Mouse (Mus musculus): ENCODE data around the gene Atrnl1. TPM values are rescaled to one million over a fixed set of nuclear protein-coding genes. Genes with fewer than 3 reads are reported as not detected.
A peak's percentile ranks its signal among the peaks of the same experiment; 100 is the strongest.

Atrnl1 gene
- polyA plus RNA-seq, 1 experiment from 2014 or later, result 9.8 TPM

- H3K9me3 ChIP-seq, result no peaks in the 10 kb centered on the region
- no peak overlapping the region for H3K27ac ChIP-seq
- no peak for ATAC-seq (replicated peaks)
- 84% methylated on average over 3 of the region's 3 CpGs for WGBS
- no peaks in the 10 kb centered on the region for H3K36me3 ChIP-seq (replicated peaks)
- H3K4me3 ChIP-seq, result no peak overlapping the region
- H3K27me3 ChIP-seq (replicated peaks), result no peaks in the 10 kb centered on the region
- no peaks in the 10 kb centered on the region for H3K4me1 ChIP-seq
- no peak overlapping the region for H3K9ac ChIP-seq
- no peak overlapping the region for H3K4me2 ChIP-seq
These were observed 192.6 kb downstream of the Atrnl1 start for GRCm38 (mm10) chr19:57803483-57803820.

- Histone ChIP-seq H3K4me3 (no peak overlapping the region), H3K27ac (no peak overlapping the region), H3K9me3 (no peaks in the 10 kb centered on the region), H3K9ac (no peak overlapping the region), H3K27me3 (replicated peaks) (no peaks in the 10 kb centered on the region), H3K4me2 (no peak overlapping the region), H3K4me1 (no peaks in the 10 kb centered on the region), H3K36me3 (replicated peaks) (no peaks in the 10 kb centered on the region)
- ATAC-seq (replicated peaks), result no peak
- WGBS, result 58% methylated on average over 2 of the region's 2 CpGs
These were observed 197.5 kb downstream of the Atrnl1 start for GRCm38 (mm10) chr19:57808363-57808762.

- no peak overlapping the region for H3K4me2 ChIP-seq
- no peak overlapping the region for H3K4me3 ChIP-seq
- no peaks in the 10 kb centered on the region for H3K9me3 ChIP-seq
- no peak overlapping the region for H3K27ac ChIP-seq
- H3K9ac ChIP-seq, result no peak overlapping the region
- ATAC-seq (replicated peaks), result no peak
- 0 out of 2 replicates have a peak, but pooled peaks cover 4% of the 10 kb centered on the region for H3K4me1 ChIP-seq
- 73% methylated on average over 6 of the region's 6 CpGs for WGBS
- no peaks in the 10 kb centered on the region for H3K27me3 ChIP-seq (replicated peaks)
- H3K36me3 ChIP-seq (replicated peaks), result no peaks in the 10 kb centered on the region
These were observed 203.5 kb downstream of the Atrnl1 start for GRCm38 (mm10) chr19:57814291-57814690.

GRCm38 (mm10) chr19:57816221-57816996 is 205.6 kb downstream of the Atrnl1 start:
- Histone ChIP-seq H3K9me3 (no peaks in the 10 kb centered on the region), H3K36me3 (replicated peaks) (no peaks in the 10 kb centered on the region), H3K4me1 (0 out of 2 replicates have a peak, but pooled peaks cover 4% of the 10 kb centered on the region), H3K4me2 (no peak overlapping the region), H3K9ac (no peak overlapping the region), H3K4me3 (no peak overlapping the region), H3K27ac (no peak overlapping the region), H3K27me3 (replicated peaks) (no peaks in the 10 kb centered on the region)
- peak; percentile 80 for ATAC-seq (replicated peaks)
- WGBS, result 81% methylated on average over 17 of the region's 17 CpGs

GRCm38 (mm10) chr19:57817736-57818135 is 206.9 kb downstream of the Atrnl1 start:
- Histone ChIP-seq H3K4me3 (no peak overlapping the region), H3K4me1 (0 out of 2 replicates have a peak, but pooled peaks cover 4% of the 10 kb centered on the region), H3K36me3 (replicated peaks) (no peaks in the 10 kb centered on the region), H3K27ac (no peak overlapping the region), H3K27me3 (replicated peaks) (no peaks in the 10 kb centered on the region), H3K4me2 (no peak overlapping the region), H3K9me3 (no peaks in the 10 kb centered on the region), H3K9ac (no peak overlapping the region)
- ATAC-seq (replicated peaks), result no peak
- WGBS, result 50% methylated on average over 11 of the region's 11 CpGs

- Histone ChIP-seq H3K4me2 (no peak overlapping the region), H3K4me1 (no peaks in the 10 kb centered on the region), H3K27ac (no peak overlapping the region), H3K9me3 (no peaks in the 10 kb centered on the region), H3K4me3 (no peak overlapping the region), H3K9ac (no peak overlapping the region), H3K27me3 (replicated peaks) (no peaks in the 10 kb centered on the region), H3K36me3 (replicated peaks) (no peaks in the 10 kb centered on the region)
- 88% methylated on average over 4 of the region's 4 CpGs for WGBS
- no peak for ATAC-seq (replicated peaks)
These were observed 212.6 kb downstream of the Atrnl1 start for GRCm38 (mm10) chr19:57823446-57823845.

GRCm38 (mm10) chr19:57825271-57826207 is 214.7 kb downstream of the Atrnl1 start:
- Histone ChIP-seq H3K36me3 (replicated peaks) (no peaks in the 10 kb centered on the region), H3K27ac (no peak overlapping the region), H3K9ac (no peak overlapping the region), H3K9me3 (no peaks in the 10 kb centered on the region), H3K4me3 (no peak overlapping the region), H3K4me2 (no peak overlapping the region), H3K4me1 (no peaks in the 10 kb centered on the region), H3K27me3 (replicated peaks) (no peaks in the 10 kb centered on the region)
- 92% methylated on average over 13 of the region's 13 CpGs for WGBS
- ATAC-seq (replicated peaks), result no peak

- no peak overlapping the region for H3K9ac ChIP-seq
- no peak overlapping the region for H3K27ac ChIP-seq
- H3K9me3 ChIP-seq, result no peaks in the 10 kb centered on the region
- H3K36me3 ChIP-seq (replicated peaks), result no peaks in the 10 kb centered on the region
- H3K27me3 ChIP-seq (replicated peaks), result no peaks in the 10 kb centered on the region
- no peak for ATAC-seq (replicated peaks)
- 89% methylated on average over 7 of the region's 7 CpGs for WGBS
- H3K4me1 ChIP-seq, result no peaks in the 10 kb centered on the region
- no peak overlapping the region for H3K4me3 ChIP-seq
- H3K4me2 ChIP-seq, result no peak overlapping the region
These were observed 222.2 kb downstream of the Atrnl1 start for GRCm38 (mm10) chr19:57833083-57833482.

GRCm38 (mm10) chr19:57837882-57838281 is 227.0 kb downstream of the Atrnl1 start:
- Histone ChIP-seq H3K4me2 (no peak overlapping the region), H3K9me3 (no peaks in the 10 kb centered on the region), H3K27ac (no peak overlapping the region), H3K4me1 (0 out of 2 replicates have a peak, but pooled peaks cover 3% of the 10 kb centered on the region), H3K36me3 (replicated peaks) (no peaks in the 10 kb centered on the region), H3K27me3 (replicated peaks) (no peaks in the 10 kb centered on the region), H3K4me3 (no peak overlapping the region), H3K9ac (no peak overlapping the region)
- 66% methylated on average over 6 of the region's 6 CpGs for WGBS
- no peak for ATAC-seq (replicated peaks)

GRCm38 (mm10) chr19:57838546-57838945 is 227.7 kb downstream of the Atrnl1 start:
- Histone ChIP-seq H3K9ac (no peak overlapping the region), H3K4me2 (no peak overlapping the region), H3K9me3 (no peaks in the 10 kb centered on the region), H3K4me1 (0 out of 2 replicates have a peak, but pooled peaks cover 3% of the 10 kb centered on the region), H3K27me3 (replicated peaks) (no peaks in the 10 kb centered on the region), H3K27ac (peak overlapping the region; percentile 29; the same call in 1 of the 2 replicates), H3K36me3 (replicated peaks) (no peaks in the 10 kb centered on the region), H3K4me3 (no peak overlapping the region)
- ATAC-seq (replicated peaks), result no peak
- WGBS, result 67% methylated on average over 9 of the region's 9 CpGs

GRCm38 (mm10) chr19:57849915-57850314 is 239.1 kb downstream of the Atrnl1 start:
- 77% methylated on average over 6 of the region's 7 CpGs for WGBS

GRCm38 (mm10) chr19:57868350-57868749 is 257.5 kb downstream of the Atrnl1 start:
- no peak overlapping the region for H3K9ac ChIP-seq
- H3K27me3 ChIP-seq (replicated peaks), result no peaks in the 10 kb centered on the region
- peaks cover 4% of the 10 kb centered on the region; the same call in 1 of the 2 replicates for H3K4me1 ChIP-seq
- no peaks in the 10 kb centered on the region for H3K9me3 ChIP-seq
- no peak overlapping the region for H3K4me2 ChIP-seq
- H3K27ac ChIP-seq, result no peak overlapping the region
- H3K36me3 ChIP-seq (replicated peaks), result no peaks in the 10 kb centered on the region
- WGBS, result 85% methylated on average over 4 of the region's 4 CpGs
- H3K4me3 ChIP-seq, result no peak overlapping the region
- ATAC-seq (replicated peaks), result no peak

More at GRCm38 (mm10) chr19:57849915-57850314, 239.1 kb downstream of the Atrnl1 start:
- H3K36me3 ChIP-seq (replicated peaks), result no peaks in the 10 kb centered on the region
- no peak for ATAC-seq (replicated peaks)
- no peak overlapping the region for H3K4me3 ChIP-seq
- H3K9ac ChIP-seq, result no peak overlapping the region
- no peak overlapping the region for H3K4me2 ChIP-seq
- no peaks in the 10 kb centered on the region for H3K9me3 ChIP-seq
- H3K4me1 ChIP-seq, result no peaks in the 10 kb centered on the region
- H3K27ac ChIP-seq, result no peak overlapping the region
- no peaks in the 10 kb centered on the region for H3K27me3 ChIP-seq (replicated peaks)

All from midbrain, embryonic 15.5 days (tissue).